Mouse (Mus musculus): ENCODE results near the gene Arxes2. TPM values are rescaled to one million over a fixed set of nuclear protein-coding genes. Genes with fewer than 3 reads are reported as not detected.

Arxes2 gene
- total and polyA plus RNA-seq, 3 experiments = not detected

DNA sequence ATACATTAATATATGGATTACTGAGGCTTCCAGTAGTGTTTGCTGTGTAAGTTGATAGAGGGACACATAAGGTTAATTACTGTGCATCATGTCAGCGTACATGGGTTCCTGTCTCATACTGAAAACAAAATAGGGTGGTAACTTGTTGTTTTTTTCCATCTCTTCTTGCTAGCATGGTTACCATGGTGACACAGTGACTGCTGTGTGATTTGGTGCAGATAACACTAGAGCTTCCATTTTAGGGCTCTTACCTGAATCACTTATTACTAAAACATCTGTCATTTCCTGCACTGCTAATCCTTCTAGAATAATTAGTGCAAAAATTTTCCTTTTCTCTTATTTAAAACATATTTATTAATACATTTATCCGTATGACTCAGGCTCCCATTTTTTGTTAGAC lies 31.3 kb upstream of the Arxes2 start:
- no peaks in the 10 kb centered on the region for H3K36me3 ChIP-seq (ENCODE audit: control insufficient read depth in 1 of 2, insufficient read depth in 2 of 2, low read length in 2 of 2)
- no peak overlapping the region for H3K4me3 ChIP-seq (ENCODE audit: control insufficient read depth in 1 of 2, insufficient read depth in 1 of 2, low read depth in 2 of 2, low read length in 2 of 2)
- H3K27me3 ChIP-seq (ENCODE audit: control insufficient read depth in 1 of 2, insufficient read depth in 2 of 2, low read length in 2 of 2) = peaks cover 3 to 9% of the 10 kb centered on the region in 2 experiments
- H3K9ac ChIP-seq (ENCODE audit: control insufficient read depth, low read depth, low read length, poor library complexity, severe bottlenecking) = no peak overlapping the region
- no peak for DNase-seq (ENCODE audit: low read depth, low spot score)
- TF ChIP-seq CHD2 (IDR thresholded peaks at IDR 0.05; ENCODE audit: low read length) (no peak), ETS1 (IDR thresholded peaks at IDR 0.05; ENCODE audit: low read depth, low read length) (no peak), RCOR1 (IDR thresholded peaks at IDR 0.05; ENCODE audit: low read depth, low read length) (no peak), CTCF (IDR thresholded peaks at IDR 0.05 in 2 of 3, conservative IDR thresholded peaks at IDR 0.05 in 1 of 3; ENCODE audit: control insufficient read depth in 1 of 3, insufficient read depth in 1 of 3, low read depth in 2 of 3, low read length in 3 of 3, poor library complexity in 1 of 3, severe bottlenecking in 1 of 3) (no peak), RAD21 (IDR thresholded peaks at IDR 0.05; ENCODE audit: low read depth, low read length) (no peak), ELF1 (IDR thresholded peaks at IDR 0.05; ENCODE audit: low read depth, low read length) (no peak)
- H3K27ac ChIP-seq (ENCODE audit: control insufficient read depth, low read depth, low read length) = no peak overlapping the region
- H3K4me1 ChIP-seq (ENCODE audit: control insufficient read depth in 1 of 2, insufficient read depth in 2 of 2, low read length in 2 of 2) = no peaks in the 10 kb centered on the region
- H3K9me3 ChIP-seq (replicated peaks; ENCODE audit: insufficient read depth, low read length) = no peaks in the 10 kb centered on the region
- H3K79me2 ChIP-seq (ENCODE audit: control insufficient read depth, insufficient read depth, low read length, poor library complexity) = no peaks in the 10 kb centered on the region

- no peaks in the 10 kb centered on the region for H3K9me3 ChIP-seq (replicated peaks; ENCODE audit: insufficient read depth, low read length)
- H3K27me3 ChIP-seq (ENCODE audit: control insufficient read depth in 1 of 2, insufficient read depth in 2 of 2, low read length in 2 of 2) = peaks cover 3 to 9% of the 10 kb centered on the region in 2 experiments
- no peak for TF ChIP-seq SMC3 (IDR thresholded peaks at IDR 0.05; ENCODE audit: low read depth, low read length)
- TF ChIP-seq MXI1 (IDR thresholded peaks at IDR 0.05; ENCODE audit: low read depth, low read length) = no peak
- no peak for TF ChIP-seq HCFC1 (IDR thresholded peaks at IDR 0.05; ENCODE audit: low read depth, low read length)
- TF ChIP-seq RCOR1 (IDR thresholded peaks at IDR 0.05; ENCODE audit: low read depth, low read length) = no peak
- TF ChIP-seq E2F4 (IDR thresholded peaks at IDR 0.05; ENCODE audit: borderline replicate concordance, low read depth, low read length) = no peak
- TF ChIP-seq USF1 (IDR thresholded peaks at IDR 0.05; ENCODE audit: low read depth, low read length) = no peak
- no peak for TF ChIP-seq TCF12 (IDR thresholded peaks at IDR 0.05; ENCODE audit: low read depth, low read length)
- no peak for TF ChIP-seq BHLHE40 (IDR thresholded peaks at IDR 0.05; ENCODE audit: borderline replicate concordance, low read depth, low read length)
- no peak overlapping the region for H3K4me3 ChIP-seq (ENCODE audit: control insufficient read depth in 1 of 2, insufficient read depth in 1 of 2, low read depth in 2 of 2, low read length in 2 of 2)
- no peaks in the 10 kb centered on the region for H3K79me2 ChIP-seq (ENCODE audit: control insufficient read depth, insufficient read depth, low read length, poor library complexity)
- no peaks in the 10 kb centered on the region for H3K4me1 ChIP-seq (ENCODE audit: control insufficient read depth in 1 of 2, insufficient read depth in 2 of 2, low read length in 2 of 2)
- H3K9ac ChIP-seq (ENCODE audit: control insufficient read depth, low read depth, low read length, poor library complexity, severe bottlenecking) = no peak overlapping the region
- H3K36me3 ChIP-seq (ENCODE audit: control insufficient read depth in 1 of 2, insufficient read depth in 2 of 2, low read length in 2 of 2) = no peaks in the 10 kb centered on the region
- no peak for DNase-seq (ENCODE audit: low read depth, low spot score)
- no peak overlapping the region for H3K27ac ChIP-seq (ENCODE audit: control insufficient read depth, low read depth, low read length)
Observed at GRCm38 (mm10) chrX:135963130-135963529, 30.5 kb upstream of the Arxes2 start.

GRCm38 (mm10) chrX:135963629-135964028 lies 30.0 kb upstream of the Arxes2 start:
- Histone ChIP-seq H3K9me3 (replicated peaks; ENCODE audit: insufficient read depth, low read length) (no peaks in the 10 kb centered on the region), H3K79me2 (ENCODE audit: control insufficient read depth, insufficient read depth, low read length, poor library complexity) (no peaks in the 10 kb centered on the region), H3K27ac (ENCODE audit: control insufficient read depth, low read depth, low read length) (no peak overlapping the region), H3K4me3 (ENCODE audit: control insufficient read depth in 1 of 2, insufficient read depth in 1 of 2, low read depth in 2 of 2, low read length in 2 of 2) (no peak overlapping the region), H3K27me3 (ENCODE audit: control insufficient read depth in 1 of 2, insufficient read depth in 2 of 2, low read length in 2 of 2) (peaks cover 3 to 9% of the 10 kb centered on the region in 2 experiments), H3K36me3 (ENCODE audit: control insufficient read depth in 1 of 2, insufficient read depth in 2 of 2, low read length in 2 of 2) (no peaks in the 10 kb centered on the region), H3K4me1 (ENCODE audit: control insufficient read depth in 1 of 2, insufficient read depth in 2 of 2, low read length in 2 of 2) (no peaks in the 10 kb centered on the region), H3K9ac (ENCODE audit: control insufficient read depth, low read depth, low read length, poor library complexity, severe bottlenecking) (no peak overlapping the region)
- peak; percentile 67 for TF ChIP-seq RAD21 (IDR thresholded peaks at IDR 0.05; ENCODE audit: low read depth, low read length)
- no peak for TF ChIP-seq E2F4 (IDR thresholded peaks at IDR 0.05; ENCODE audit: borderline replicate concordance, low read depth, low read length)
- TF ChIP-seq NELFE (IDR thresholded peaks at IDR 0.05; ENCODE audit: low read depth, low read length) = no peak
- TF ChIP-seq TCF12 (IDR thresholded peaks at IDR 0.05; ENCODE audit: low read depth, low read length) = no peak
- no peak for TF ChIP-seq MAX (IDR thresholded peaks at IDR 0.05; ENCODE audit: low read length)
- TF ChIP-seq RCOR1 (IDR thresholded peaks at IDR 0.05; ENCODE audit: low read depth, low read length) = no peak
- no peak for TF ChIP-seq MEF2A (IDR thresholded peaks at IDR 0.05; ENCODE audit: extremely low read depth, insufficient replicate concordance, low read depth, low read length, poor library complexity, severe bottlenecking)
- peak; percentile 59 for TF ChIP-seq SMC3 (IDR thresholded peaks at IDR 0.05; ENCODE audit: low read depth, low read length)
- peak in 2 of 3 experiments; percentile 21 to 66; a peak in 3 of 6 replicates for TF ChIP-seq CTCF (IDR thresholded peaks at IDR 0.05 in 2 of 3, conservative IDR thresholded peaks at IDR 0.05 in 1 of 3; ENCODE audit: control insufficient read depth in 1 of 3, insufficient read depth in 1 of 3, low read depth in 2 of 3, low read length in 3 of 3, poor library complexity in 1 of 3, severe bottlenecking in 1 of 3)
- DNase-seq (ENCODE audit: low read depth, low spot score) = peak; percentile 40

Data from MEL (cell line).